Mouse (Mus musculus) liver, postnatal 0 days (tissue): ENCODE measurements around the gene Mfsd12.

Experiments used
- CTCF ChIP-seq: sonication (generic); IDR thresholded peaks from 2 replicates; pipeline ENCODE4 v1.5.1; 2016; ENCODE audit warnings: antibody characterized with exemption, low read depth
- EP300 ChIP-seq: IDR thresholded peaks from 2 replicates; pipeline ENCODE4 v1.6.1; 2016; ENCODE audit warnings: antibody characterized with exemption, low read depth, mild to moderate bottlenecking

DNA sequence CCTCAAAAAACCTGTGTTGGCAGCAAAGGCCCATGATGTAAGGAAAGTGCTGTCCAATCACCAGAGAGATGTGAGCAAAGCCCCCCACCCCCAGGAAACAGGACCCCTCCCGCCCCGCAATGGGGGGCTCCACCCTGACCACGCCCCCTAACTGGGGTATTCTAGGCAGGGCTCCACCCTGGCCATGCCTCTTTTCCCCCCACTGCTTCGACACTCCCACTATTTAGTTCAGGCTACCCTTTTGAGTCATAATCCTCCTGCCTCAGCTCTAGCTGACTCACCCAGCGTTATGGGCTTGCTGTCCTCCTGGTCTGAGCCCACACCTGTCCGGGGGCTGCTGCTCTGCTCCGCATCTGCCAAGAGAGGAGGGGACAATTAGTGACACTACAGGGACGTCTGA, 52.0 kb downstream of the Mfsd12 start:
- TF ChIP-seq CTCF (no peak), EP300 (no peak)
